Mouse (Mus musculus) Patski (cell line): ENCODE data around the gene Ppp2r1b. TPM values are rescaled to one million over a fixed set of nuclear protein-coding genes. Genes with fewer than 3 reads are reported as not detected.

Experiments
- ATAC-seq: fragments of 100-300 bp; one replicate; pipeline ENCODE4 v1.8.0; 2021
- CTCF ChIA-PET: fragments of 350-600 bp; sonication (Branson Sonifier 250); formaldehyde crosslinking; loops from one replicate; lab custom pipeline; 2022; ENCODE audit warnings: inconsistent platforms; lab: Charles Lee
- POLR2A ChIA-PET: fragments of 350-600 bp; sonication (Branson Sonifier 250); formaldehyde crosslinking; loops from one replicate; lab custom pipeline; 2022; ENCODE audit warnings: antibody characterized with exemption, inconsistent platforms; lab: Charles Lee
- DNase-seq: peaks from one replicate; pipeline ENCODE4 v3.0.0-alpha.2; 2011; ENCODE audit warnings: low read depth, low spot score
- H3K27me3 ChIP-seq: fragments of 371-371 bp; one replicate; pipeline ENCODE4 v1.5.1; 2021
- CTCF ChIP-seq: fragments of 100-300 bp; IDR thresholded peaks from one replicate; pipeline ENCODE4 v1.5.1; 2021
- in situ Hi-C: fragments of 300-500 bp; cut with MboI; formaldehyde crosslinking; loops from 3 replicates; pipeline ENCODE4 v1.11.1; 2018; ENCODE audit warnings: low pct_unique_long_range_greater_than_20kb, mixed read lengths
- polyA plus RNA-seq: library from polyadenylated mRNA; unstranded; gene quantifications from one replicate; pipeline ENCODE4 v1.2.3, GENCODE M21; 2021

The Ppp2r1b gene
- polyA plus RNA-seq, 1 experiment from 2014 or later = 34.9 TPM

GRCm38 (mm10) chr9:50863824-50864223 lies 18.7 kb downstream of the Ppp2r1b start:
- DNase-seq = no peak
- no peak for TF ChIP-seq CTCF
- no peak for ATAC-seq
- ChIA-PET POLR2A (no interaction called here), CTCF (no interaction called here)
- no peaks in the 10 kb centered on the region for H3K27me3 ChIP-seq
- in situ Hi-C loops = no loop called here

GRCm38 (mm10) chr9:50864877-50865276 lies 19.8 kb downstream of the Ppp2r1b start:
- ChIA-PET CTCF (interaction anchor here (1.2 kb wide), 1 partner anchor 19 kb away, joined by 3 read pairs; no protein-coding TSS in a partner anchor), POLR2A (no interaction called here)
- TF ChIP-seq CTCF = no peak
- no peaks in the 10 kb centered on the region for H3K27me3 ChIP-seq
- no peak for DNase-seq
- in situ Hi-C loops = no loop called here
- ATAC-seq = no peak

- DNase-seq = no peak
- ATAC-seq = no peak
- CTCF ChIA-PET = interaction anchor here (1.2 kb wide), 1 partner anchor 18 kb away, joined by 3 read pairs; no protein-coding TSS in a partner anchor
- POLR2A ChIA-PET = no interaction called here
- in situ Hi-C loops = no loop called here
- no peak for TF ChIP-seq CTCF
- no peaks in the 10 kb centered on the region for H3K27me3 ChIP-seq
Observed at GRCm38 (mm10) chr9:50865803-50866202, 20.7 kb downstream of the Ppp2r1b start.

- in situ Hi-C loops = no loop called here
Observed at GRCm38 (mm10) chr9:50867015-50867414, 21.9 kb downstream of the Ppp2r1b start.

GRCm38 (mm10) chr9:50868182-50868581 lies 23.1 kb downstream of the Ppp2r1b start:
- CTCF ChIA-PET = interaction anchor here (0.9 kb wide), 1 partner anchor 9 kb away, joined by 3 read pairs; no protein-coding TSS in a partner anchor
- no peaks in the 10 kb centered on the region for H3K27me3 ChIP-seq

More at GRCm38 (mm10) chr9:50867015-50867414, 21.9 kb downstream of the Ppp2r1b start:
- no peaks in the 10 kb centered on the region for H3K27me3 ChIP-seq
- TF ChIP-seq CTCF = no peak
- DNase-seq (no peak), ATAC-seq (no peak)
- ChIA-PET CTCF (no interaction called here), POLR2A (interaction anchor here (0.8 kb wide), 1 partner anchor 21 kb away, joined by 3 read pairs; no protein-coding TSS in a partner anchor)

GRCm38 (mm10) chr9:50873210-50873609 lies 28.1 kb downstream of the Ppp2r1b start:
- TF ChIP-seq CTCF = no peak
- DNase-seq (no peak), ATAC-seq (no peak)
- ChIA-PET POLR2A (no interaction called here), CTCF (interaction anchor here (1.2 to 1.3 kb wide), 2 partner anchors 36 to 125 kb away, joined by 3 read pairs; no protein-coding TSS in a partner anchor)
- in situ Hi-C loops = no loop called here
- no peaks in the 10 kb centered on the region for H3K27me3 ChIP-seq

More at GRCm38 (mm10) chr9:50868182-50868581, 23.1 kb downstream of the Ppp2r1b start:
- in situ Hi-C loops = no loop called here
- POLR2A ChIA-PET = no interaction called here
- TF ChIP-seq CTCF = no peak
- ATAC-seq (no peak), DNase-seq (no peak)

- no peak for DNase-seq
- ChIA-PET POLR2A (no interaction called here), CTCF (interaction anchor here (1.0 to 1.3 kb wide), 3 partner anchors 14 to 124 kb away, joined by 3 read pairs; no protein-coding TSS in a partner anchor)
- in situ Hi-C loops = no loop called here
- no peak for TF ChIP-seq CTCF
- ATAC-seq = no peak
- H3K27me3 ChIP-seq = no peaks in the 10 kb centered on the region
Observed at GRCm38 (mm10) chr9:50874031-50874430, 28.9 kb downstream of the Ppp2r1b start.

GRCm38 (mm10) chr9:50875470-50875869 lies 30.4 kb downstream of the Ppp2r1b start:
- ChIA-PET CTCF (interaction anchor here (1.3 kb wide), 1 partner anchor 19 kb away, joined by 3 read pairs; no protein-coding TSS in a partner anchor), POLR2A (no interaction called here)
- ATAC-seq (no peak), DNase-seq (no peak)
- H3K27me3 ChIP-seq = no peaks in the 10 kb centered on the region
- in situ Hi-C loops = no loop called here
- no peak for TF ChIP-seq CTCF

- H3K27me3 ChIP-seq = no peaks in the 10 kb centered on the region
- ChIA-PET POLR2A (no interaction called here), CTCF (no interaction called here)
- TF ChIP-seq CTCF = no peak
- ATAC-seq (no peak), DNase-seq (no peak)
- in situ Hi-C loops = no loop called here
Observed at GRCm38 (mm10) chr9:50876287-50876686, 31.2 kb downstream of the Ppp2r1b start.

- TF ChIP-seq CTCF = no peak
- DNase-seq (no peak), ATAC-seq (no peak)
- ChIA-PET CTCF (no interaction called here), POLR2A (no interaction called here)
- in situ Hi-C loops = no loop called here
- H3K27me3 ChIP-seq = no peaks in the 10 kb centered on the region
Observed at GRCm38 (mm10) chr9:50877431-50877830, 32.3 kb downstream of the Ppp2r1b start.

- no peak for TF ChIP-seq CTCF
- no peak for DNase-seq
- H3K27me3 ChIP-seq = no peaks in the 10 kb centered on the region
- CTCF ChIA-PET = no interaction called here
- in situ Hi-C loops = no loop called here
- POLR2A ChIA-PET = interaction anchor here (0.6 kb wide), 1 partner anchor 377 kb away, joined by 5 read pairs; no protein-coding TSS in a partner anchor
- ATAC-seq = no peak
Observed at GRCm38 (mm10) chr9:50882183-50882582, 37.1 kb downstream of the Ppp2r1b start.
